In the genomic region with DNA sequence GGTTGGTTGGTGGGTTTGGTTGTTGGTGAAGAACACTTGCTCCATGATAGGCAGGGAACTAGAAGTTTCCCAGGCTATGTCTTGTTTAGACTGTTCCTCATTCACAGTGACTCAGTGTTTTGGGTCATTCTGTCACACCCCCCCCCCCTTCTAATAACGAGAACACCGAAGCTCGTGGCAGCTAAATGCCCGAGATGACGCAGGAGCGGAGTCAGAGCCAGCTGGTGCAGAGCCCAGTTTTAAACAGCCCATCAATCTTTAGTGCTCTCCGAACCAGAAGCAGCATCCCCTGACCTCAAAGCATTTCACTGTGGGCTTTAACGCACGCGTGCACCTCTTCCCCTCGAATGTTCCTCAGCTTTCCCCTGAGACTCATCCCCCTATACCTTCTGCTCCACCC, we compare ENCODE assay signal across 10 mouse cellular contexts. TPM values are rescaled to one million over a fixed set of nuclear protein-coding genes. Genes with fewer than 3 reads are reported as not detected.
DNase-seq lines count a peak whose midpoint lies in the region; ATAC-seq and TF ChIP-seq lines count a peak whose summit lies in the region.
"Had no signal": no experiment of that assay in that cellular context is flagged by ENCODE, and none has a peak within 500 bp of the region (broad histone marks: within the 10 kb centered on the region; RNA-seq: fewer than 3 reads in every experiment).

No protein-coding gene starts in this region.

- peak; percentile 82 for DNase-seq in gastrocnemius, adult 18-20 months (ENCODE audit: low spot score)
- DNase-seq in gastrocnemius, postnatal 4 days (ENCODE audit: low spot score in 2 of 2) = no peak
- DNase-seq in spleen, adult 2 months (ENCODE audit: low read depth in 1 of 2, low spot score in 2 of 2) = no peak
- no peak for DNase-seq in spleen, postnatal 10 days (ENCODE audit: low spot score in 2 of 2)
- peak; percentile 52 for DNase-seq in kidney, postnatal 14 days
- DNase-seq in skeletal muscle tissue, adult 2 months (ENCODE audit: low read depth, low spot score) = peak; percentile 81
- no peak for DNase-seq in testis, postnatal 10 days (ENCODE audit: low spot score)
- no peak for DNase-seq in liver, embryonic 11.5 days (ENCODE audit: low spot score)

- H3K4me2 ChIP-seq in liver, embryonic 11.5 days = no peak overlapping the region
- H3K4me2 ChIP-seq: embryonic facial prominence, embryonic 15.5 days had no signal

- H3K9ac ChIP-seq in liver, embryonic 11.5 days (ENCODE audit: low read depth, low read length) = no peak overlapping the region
- H3K9ac ChIP-seq: embryonic facial prominence, embryonic 15.5 days; liver, embryonic 14.5 days had no signal

- TF ChIP-seq POLR2A in spleen, adult 2 months (IDR thresholded peaks at IDR 0.05; ENCODE audit: low read depth, low read length) = no peak

- H3K27ac ChIP-seq in spleen, adult 2 months (ENCODE audit: insufficient read depth, low read length) = peak overlapping the region; percentile 47
- no peak overlapping the region for H3K27ac ChIP-seq in liver, embryonic 11.5 days (ENCODE audit: low read depth, low read length)
- H3K27ac ChIP-seq: embryonic facial prominence, embryonic 15.5 days; liver, embryonic 14.5 days had no signal

- no peak for ATAC-seq in liver, embryonic 11.5 days (replicated peaks; ENCODE audit: low FRiP score)

- H3K4me1 ChIP-seq in spleen, adult 2 months (ENCODE audit: control insufficient read depth, insufficient read depth, insufficient read length) = peaks cover 49% of the 10 kb centered on the region
- no peaks in the 10 kb centered on the region for H3K4me1 ChIP-seq in liver, embryonic 11.5 days (replicated peaks; ENCODE audit: control insufficient read depth, insufficient read depth, low read length)
- H3K4me1 ChIP-seq: embryonic facial prominence, embryonic 15.5 days had no signal

- no peak overlapping the region for H3K4me3 ChIP-seq in spleen, adult 2 months (ENCODE audit: extremely low read depth, insufficient read depth, insufficient read length)
- H3K4me3 ChIP-seq in liver, embryonic 11.5 days (ENCODE audit: low read depth, low read length) = no peak overlapping the region
- H3K4me3 ChIP-seq: embryonic facial prominence, embryonic 15.5 days had no signal

- no peaks in the 10 kb centered on the region for H3K9me3 ChIP-seq in liver, embryonic 11.5 days (ENCODE audit: control insufficient read depth, low read length)
- H3K9me3 ChIP-seq: embryonic facial prominence, embryonic 15.5 days had no signal

- TF ChIP-seq CTCF in spleen, adult 2 months (IDR thresholded peaks at IDR 0.05; ENCODE audit: extremely low read depth, insufficient read depth, insufficient read length, insufficient replicate concordance) = no peak

- peaks cover 23% of the 10 kb centered on the region for H3K36me3 ChIP-seq in spleen, adult 2 months (ENCODE audit: control insufficient read depth, insufficient read depth, low read length)
- no peaks in the 10 kb centered on the region for H3K36me3 ChIP-seq in liver, embryonic 11.5 days (ENCODE audit: control insufficient read depth, insufficient read depth, low read length)

- WGBS in spleen, adult 2 months = 26% methylated on average over 11 of the region's 11 CpGs
- 53% methylated on average over 11 of the region's 11 CpGs for WGBS in liver, embryonic 11.5 days

- no peaks in the 10 kb centered on the region for H3K27me3 ChIP-seq in spleen, adult 2 months (ENCODE audit: control insufficient read depth, insufficient read depth, low read length)
- H3K27me3 ChIP-seq in liver, embryonic 11.5 days (replicated peaks; ENCODE audit: control insufficient read depth, insufficient read depth, low read length) = no peaks in the 10 kb centered on the region
- H3K27me3 ChIP-seq: embryonic facial prominence, embryonic 15.5 days had no signal

RNA-seq across cellular contexts. Expression of a gene that starts 29.3 kb away (rescaled TPM):
- 10 to 100 TPM; 37.8 to 38.9 TPM for total RNA-seq in gastrocnemius, adult 18-20 months (2021)
- total RNA-seq in gastrocnemius, postnatal 4 days (2021) = 10 to 100 TPM in 1 of 2 experiments, 1 to 10 TPM in 1; 9.6 to 12.9 TPM
- 69.7 and 93.6 TPM in 2 replicates for polyA plus RNA-seq in spleen, adult 2 months (2012; rRNA removed)
- polyA plus RNA-seq in liver, embryonic 11.5 days (2014; fragmentation: Nextera tagmentation; extraction: Ambion mirVana) = 1.8 and 2.1 TPM in 2 replicates

Comparison
In these comparisons a context has a peak if more than half of its experiments do, and no peak if none do; other contexts are left out.
1. DNase-seq: peak in gastrocnemius, adult 18-20 months (single experiment), kidney, postnatal 14 days (single experiment) and skeletal muscle tissue, adult 2 months (single experiment); none in gastrocnemius, postnatal 4 days (0 of 2), spleen, adult 2 months (0 of 2), spleen, postnatal 10 days (0 of 2), testis, postnatal 10 days (single experiment) and liver, embryonic 11.5 days (single experiment).